Comparison of ENCODE assay signal across 15 mouse cellular contexts in genomic region chr8:116412703-116413102, GRCm38 (mm10).
DNase-seq lines count a peak whose midpoint lies in the region; ATAC-seq and TF ChIP-seq lines count a peak whose summit lies in the region.
"Had no signal": no experiment of that assay in that cellular context is flagged by ENCODE, and none has a peak within 500 bp of the region (broad histone marks: within the 10 kb centered on the region; RNA-seq: fewer than 3 reads in every experiment).

No protein-coding gene starts in this region.

- intact Hi-C loops in heart, adult 2 months (cut with DNase I) = no loop called here

- TF ChIP-seq CTCF in liver, postnatal 0 days (IDR thresholded peaks at IDR 0.05; ENCODE audit: low read depth) = no peak
- no peak for TF ChIP-seq CTCF in heart, adult 2 months (IDR thresholded peaks at IDR 0.05)

- no peak overlapping the region for H3K4me3 ChIP-seq in limb, embryonic 11.5 days (ENCODE audit: low read depth, low read length)
- H3K4me3 ChIP-seq in limb, embryonic 10.5 days = no peak overlapping the region
- no peak overlapping the region for H3K4me3 ChIP-seq in forebrain, embryonic 13.5 days
- no peak overlapping the region for H3K4me3 ChIP-seq in limb, embryonic 14.5 days (replicated peaks; ENCODE audit: low read length)
- H3K4me3 ChIP-seq in neural tube, embryonic 14.5 days (ENCODE audit: low read depth, low read length) = no peak overlapping the region
- no peak overlapping the region for H3K4me3 ChIP-seq in liver, postnatal 0 days (ENCODE audit: low read depth, low read length)
- H3K4me3 ChIP-seq in heart, adult 2 months = no peak overlapping the region
- H3K4me3 ChIP-seq: heart, embryonic 15.5 days; lung, embryonic 15.5 days; myocyte had no signal

- H3K4me1 ChIP-seq in limb, embryonic 11.5 days (ENCODE audit: control insufficient read depth, insufficient read depth, low read length) = no peaks in the 10 kb centered on the region
- H3K4me1 ChIP-seq in limb, embryonic 10.5 days = peaks cover 7% of the 10 kb centered on the region; the same call in 1 of the 2 replicates
- H3K4me1 ChIP-seq in forebrain, embryonic 13.5 days = 0 out of 2 replicates have a peak, but pooled peaks cover 9% of the 10 kb centered on the region
- H3K4me1 ChIP-seq in limb, embryonic 14.5 days (ENCODE audit: control insufficient read depth, insufficient read depth, low read length) = no peaks in the 10 kb centered on the region
- H3K4me1 ChIP-seq in neural tube, embryonic 14.5 days (ENCODE audit: control insufficient read depth, insufficient read depth, low read length) = peaks cover 9% of the 10 kb centered on the region; the same call in 1 of the 2 replicates
- H3K4me1 ChIP-seq in liver, postnatal 0 days (ENCODE audit: insufficient read depth) = no peaks in the 10 kb centered on the region
- H3K4me1 ChIP-seq in heart, adult 2 months (ENCODE audit: control insufficient read depth, insufficient read depth, low read length) = no peaks in the 10 kb centered on the region
- H3K4me1 ChIP-seq: heart, embryonic 15.5 days; lung, embryonic 15.5 days had no signal

- no peak for TF ChIP-seq POLR2A in limb, embryonic 14.5 days (IDR thresholded peaks at IDR 0.05; ENCODE audit: borderline replicate concordance, extremely low read depth, insufficient read depth, insufficient read length)
- TF ChIP-seq POLR2A in heart, adult 2 months (IDR thresholded peaks at IDR 0.05; ENCODE audit: insufficient read depth, low read depth, low read length) = no peak

- H3K9me3 ChIP-seq in limb, embryonic 11.5 days (ENCODE audit: control insufficient read depth, low read length) = no peaks in the 10 kb centered on the region
- H3K9me3 ChIP-seq in limb, embryonic 10.5 days (replicated peaks) = no peaks in the 10 kb centered on the region
- H3K9me3 ChIP-seq in forebrain, embryonic 13.5 days (replicated peaks) = no peaks in the 10 kb centered on the region
- no peaks in the 10 kb centered on the region for H3K9me3 ChIP-seq in limb, embryonic 14.5 days (ENCODE audit: control insufficient read depth, low read length)
- no peaks in the 10 kb centered on the region for H3K9me3 ChIP-seq in neural tube, embryonic 14.5 days (ENCODE audit: control insufficient read depth, low read length)
- no peaks in the 10 kb centered on the region for H3K9me3 ChIP-seq in liver, postnatal 0 days (ENCODE audit: low read length)
- H3K9me3 ChIP-seq: heart, embryonic 15.5 days; lung, embryonic 15.5 days had no signal

- 35% methylated on average over 12 of the region's 12 CpGs for WGBS in limb, embryonic 11.5 days
- whole genome bisulfite sequencing in limb, embryonic 10.5 days = 38% methylated on average over 12 of the region's 12 CpGs
- 14% methylated on average over 12 of the region's 12 CpGs for WGBS in forebrain, embryonic 13.5 days
- WGBS in limb, embryonic 14.5 days = 28% methylated on average over 12 of the region's 12 CpGs
- WGBS in neural tube, embryonic 14.5 days = 8% methylated on average over 12 of the region's 12 CpGs
- 40% methylated on average over 12 of the region's 12 CpGs for WGBS in liver, postnatal 0 days (ENCODE audit: insufficient replicate concordance)
- 57% methylated on average over 12 of the region's 12 CpGs for WGBS in heart, adult 2 months

- no peaks in the 10 kb centered on the region for H3K36me3 ChIP-seq in limb, embryonic 11.5 days (ENCODE audit: control insufficient read depth, insufficient read depth, low read length)
- H3K36me3 ChIP-seq in limb, embryonic 10.5 days = no peaks in the 10 kb centered on the region
- no peaks in the 10 kb centered on the region for H3K36me3 ChIP-seq in forebrain, embryonic 13.5 days (ENCODE audit: poor library complexity, severe bottlenecking)
- no peaks in the 10 kb centered on the region for H3K36me3 ChIP-seq in limb, embryonic 14.5 days (ENCODE audit: control insufficient read depth, insufficient read depth, low read length)
- no peaks in the 10 kb centered on the region for H3K36me3 ChIP-seq in neural tube, embryonic 14.5 days (ENCODE audit: control insufficient read depth, insufficient read depth, low read length)
- H3K36me3 ChIP-seq in liver, postnatal 0 days (replicated peaks; ENCODE audit: insufficient read depth, low read length) = no peaks in the 10 kb centered on the region
- H3K36me3 ChIP-seq in heart, adult 2 months (ENCODE audit: control insufficient read depth, insufficient read depth, low read length) = no peaks in the 10 kb centered on the region
- H3K36me3 ChIP-seq: heart, embryonic 15.5 days; lung, embryonic 15.5 days had no signal

- H3K27ac ChIP-seq in limb, embryonic 11.5 days (replicated peaks; ENCODE audit: low read depth, low read length) = no peak overlapping the region
- no peak overlapping the region for H3K27ac ChIP-seq in limb, embryonic 10.5 days
- H3K27ac ChIP-seq in forebrain, embryonic 13.5 days = no peak overlapping the region
- no peak overlapping the region for H3K27ac ChIP-seq in limb, embryonic 14.5 days (replicated peaks; ENCODE audit: low read depth, low read length)
- no peak overlapping the region for H3K27ac ChIP-seq in neural tube, embryonic 14.5 days (ENCODE audit: low read depth, low read length)
- no peak overlapping the region for H3K27ac ChIP-seq in liver, postnatal 0 days (ENCODE audit: low read depth)
- no peak overlapping the region for H3K27ac ChIP-seq in heart, adult 2 months
- H3K27ac ChIP-seq: heart, embryonic 15.5 days; lung, embryonic 15.5 days had no signal

- no peak for ATAC-seq in limb, embryonic 11.5 days (ENCODE audit: insufficient number of reproducible peaks, low FRiP score, low TSS enrichment, low read depth)
- ATAC-seq in forebrain, embryonic 13.5 days = no peak
- ATAC-seq in limb, embryonic 14.5 days (ENCODE audit: low FRiP score, low read depth) = no peak
- no peak for ATAC-seq in neural tube, embryonic 14.5 days (ENCODE audit: low read depth)
- no peak for ATAC-seq in liver, postnatal 0 days
- ATAC-seq: Patski had no signal

- H3K79me2 ChIP-seq in heart, adult 2 months (replicated peaks; ENCODE audit: control insufficient read depth, insufficient read depth, low read length) = no peaks in the 10 kb centered on the region

- H3K4me2 ChIP-seq in limb, embryonic 11.5 days (ENCODE audit: low read depth, severe bottlenecking) = peak overlapping the region; percentile 11; the same call in 1 of the 2 replicates
- peak overlapping the region; percentile 38 for H3K4me2 ChIP-seq in forebrain, embryonic 13.5 days
- 0 out of 2 replicates have a peak overlapping the region, but pooled peaks have one; percentile 10 for H3K4me2 ChIP-seq in limb, embryonic 14.5 days (replicated peaks; ENCODE audit: low read depth, low read length, severe bottlenecking)
- 0 out of 2 replicates have a peak overlapping the region, but pooled peaks have one; percentile 7 for H3K4me2 ChIP-seq in neural tube, embryonic 14.5 days (ENCODE audit: low read depth, low read length)
- H3K4me2 ChIP-seq in liver, postnatal 0 days (ENCODE audit: low read depth, low read length) = no peak overlapping the region
- H3K4me2 ChIP-seq: heart, embryonic 15.5 days; lung, embryonic 15.5 days had no signal

- DNase-seq in limb, embryonic 11.5 days (ENCODE audit: low spot score) = peak; percentile 21
- DNase-seq in limb, embryonic 10.5 days (ENCODE audit: low spot score) = no peak
- DNase-seq in limb, embryonic 14.5 days (ENCODE audit: low spot score) = no peak
- no peak for DNase-seq in right cerebral cortex, adult 2 months (ENCODE audit: low spot score in 2 of 2)
- DNase-seq in liver, postnatal 0 days = no peak
- DNase-seq in heart, adult 2 months = no peak
- DNase-seq: cerebellum, postnatal 36 days; kidney, postnatal 14 days; thymus, adult 18-20 months had no signal

- 0 out of 2 replicates have a peak, but pooled peaks cover 2% of the 10 kb centered on the region for H3K27me3 ChIP-seq in limb, embryonic 11.5 days (ENCODE audit: control insufficient read depth, insufficient read depth, low read length)
- H3K27me3 ChIP-seq in limb, embryonic 10.5 days (ENCODE audit: low read depth, poor library complexity, severe bottlenecking) = 0 out of 2 replicates have a peak, but pooled peaks cover 4% of the 10 kb centered on the region
- H3K27me3 ChIP-seq in forebrain, embryonic 13.5 days = no peaks in the 10 kb centered on the region
- no peaks in the 10 kb centered on the region for H3K27me3 ChIP-seq in limb, embryonic 14.5 days (ENCODE audit: control insufficient read depth, insufficient read depth, low read length)
- H3K27me3 ChIP-seq in neural tube, embryonic 14.5 days (ENCODE audit: control insufficient read depth, insufficient read depth, low read length) = no peaks in the 10 kb centered on the region
- 0 out of 2 replicates have a peak, but pooled peaks cover 3% of the 10 kb centered on the region for H3K27me3 ChIP-seq in liver, postnatal 0 days (ENCODE audit: insufficient read depth, low read length)
- H3K27me3 ChIP-seq in heart, adult 2 months (ENCODE audit: control insufficient read depth, insufficient read depth, low read length) = no peaks in the 10 kb centered on the region
- H3K27me3 ChIP-seq: Patski had no signal

- no peak for TF ChIP-seq EP300 in liver, postnatal 0 days (IDR thresholded peaks at IDR 0.05; ENCODE audit: low read depth)
- no peak for TF ChIP-seq EP300 in heart, adult 2 months (IDR thresholded peaks at IDR 0.05; ENCODE audit: insufficient read depth, low read depth, low read length)

- H3K9ac ChIP-seq in limb, embryonic 11.5 days (ENCODE audit: low read length) = no peak overlapping the region
- no peak overlapping the region for H3K9ac ChIP-seq in forebrain, embryonic 13.5 days
- no peak overlapping the region for H3K9ac ChIP-seq in limb, embryonic 14.5 days (ENCODE audit: low read depth, low read length, severe bottlenecking)
- no peak overlapping the region for H3K9ac ChIP-seq in neural tube, embryonic 14.5 days (replicated peaks; ENCODE audit: low read depth, low read length)
- no peak overlapping the region for H3K9ac ChIP-seq in liver, postnatal 0 days (replicated peaks)
- H3K9ac ChIP-seq in heart, adult 2 months (ENCODE audit: low read depth, low read length) = no peak overlapping the region
- H3K9ac ChIP-seq: heart, embryonic 15.5 days; lung, embryonic 15.5 days had no signal
